Mouse (Mus musculus) heart, embryonic 14.5 days (tissue): Measurements from ENCODE around the gene Igf2r. TPM values are rescaled to one million over a fixed set of nuclear protein-coding genes. Genes with fewer than 3 reads are reported as not detected.

Source experiments
- ATAC-seq: fragments of 200-750 bp; cut with Nextera tagmentation; 2 replicates; pipeline ENCODE4 v1.8.0; 2017; ENCODE audit warnings: low read depth, moderate TSS enrichment; ENCODE audit not compliant: insufficient number of reproducible peaks, insufficient read depth, low FRiP score
- H3K27ac ChIP-seq, 2 experiments: fragments of 200-500 bp in 1 of 2; fragments of 300-500 bp in 1 of 2; sonication (generic) in 1 of 2; replicated peaks in 1 of 2; 2 replicates each; pipeline ENCODE4 v1.5.1; 2012 to 2014; ENCODE audit warnings: low read depth in 2 of 2, low read length in 2 of 2, control low read depth in 1 of 2, mild to moderate bottlenecking in 1 of 2, mixed read lengths in 1 of 2; ENCODE audit not compliant: control insufficient read depth in 1 of 2, insufficient read depth in 1 of 2
- H3K27me3 ChIP-seq: fragments of 300-500 bp; sonication (generic); 2 replicates; pipeline ENCODE4 v1.6.1; 2014; ENCODE audit warnings: mild to moderate bottlenecking, low read length, control low read depth; ENCODE audit not compliant: control insufficient read depth, insufficient read depth
- H3K36me3 ChIP-seq: fragments of 300-500 bp; sonication (generic); 2 replicates; pipeline ENCODE4 v1.6.1; 2014; ENCODE audit warnings: mild to moderate bottlenecking, control low read depth, low read length, mixed read lengths; ENCODE audit not compliant: control insufficient read depth, insufficient read depth
- H3K4me1 ChIP-seq, 2 experiments: fragments of 200-500 bp in 1 of 2; fragments of 300-500 bp in 1 of 2; sonication (generic) in 1 of 2; 2 replicates each; pipeline ENCODE4 v1.6.1; 2012 to 2014; ENCODE audit warnings: low read length in 2 of 2, control low read depth in 1 of 2, mixed read lengths in 1 of 2; ENCODE audit not compliant: control insufficient read depth in 2 of 2, insufficient read depth in 2 of 2
- H3K4me2 ChIP-seq: fragments of 300-500 bp; sonication (generic); 2 replicates; pipeline ENCODE4 v1.6.1; 2014; ENCODE audit warnings: mild to moderate bottlenecking, low read length
- H3K4me3 ChIP-seq, 2 experiments: fragments of 200-500 bp in 1 of 2; fragments of 300-500 bp in 1 of 2; sonication (generic) in 1 of 2; 2 replicates each; pipeline ENCODE4 v1.5.1; 2012 to 2014; ENCODE audit warnings: low read length in 2 of 2, mild to moderate bottlenecking in 2 of 2, control low read depth in 1 of 2, low read depth in 1 of 2, moderate library complexity in 1 of 2; ENCODE audit not compliant: control insufficient read depth in 1 of 2, insufficient read depth in 1 of 2
- H3K9ac ChIP-seq: fragments of 300-500 bp; sonication (generic); 2 replicates; pipeline ENCODE4 v1.6.1; 2014; ENCODE audit warnings: mild to moderate bottlenecking, low read length
- H3K9me3 ChIP-seq: fragments of 300-500 bp; sonication (generic); 2 replicates; pipeline ENCODE4 v1.6.1; 2016; ENCODE audit warnings: low read length, control low read depth; ENCODE audit not compliant: control insufficient read depth
- WGBS: fragments of 180-500 bp; shearing (Covaris S2); extraction: QIAGEN DNeasy Blood & Tissue Kit; methylation state at CpG from one replicate; pipeline ENCODE4 v1.1.7; 2014; 5-methylcytosine and 5-hydroxymethylcytosine counted together
- polyA plus RNA-seq: library from polyadenylated mRNA; unstranded; fragments of >200 nt; fragmentation: Nextera tagmentation; extraction: Ambion mirVana; gene quantifications from 2 replicates; pipeline ENCODE4 v1.2.1, GENCODE M21; 2014

The Igf2r gene
- polyA plus RNA-seq, 1 experiment from 2014 or later = 201 TPM

DNA sequence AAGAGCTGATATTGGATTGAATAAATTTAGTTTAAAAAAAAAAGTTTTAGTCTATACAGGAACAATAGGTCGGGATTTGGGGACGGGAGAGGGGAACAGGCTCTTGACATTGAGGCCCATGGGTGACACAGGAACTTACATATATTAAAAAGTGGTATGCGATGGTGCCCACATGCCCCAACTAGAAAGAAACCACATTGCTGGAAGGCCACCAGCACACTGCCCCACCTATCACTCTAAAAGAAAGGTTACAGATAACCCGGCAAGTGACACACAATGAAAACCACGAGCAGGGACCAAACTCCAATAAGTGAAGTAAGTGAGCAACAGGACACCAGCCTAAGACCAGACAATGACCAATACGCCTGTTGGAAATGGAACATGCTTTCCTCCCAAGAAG, 36.3 kb downstream of the Igf2r start:
- Histone ChIP-seq H3K27me3 (no peaks in the 10 kb centered on the region), H3K9me3 (no peaks in the 10 kb centered on the region), H3K4me2 (peak overlapping the region; percentile 24), H3K4me1 (peaks cover 35 to 75% of the 10 kb centered on the region in 2 experiments), H3K9ac (no peak overlapping the region; the same call in 1 of the 2 replicates), H3K4me3 (no peak overlapping the region), H3K27ac (peak overlapping the region in 1 of 2 experiments; percentile 76; a peak in 2 of 4 replicates), H3K36me3 (peaks cover 94% of the 10 kb centered on the region)
- 56% methylated on average over 6 of the region's 6 CpGs for WGBS
- no peak for ATAC-seq

DNA sequence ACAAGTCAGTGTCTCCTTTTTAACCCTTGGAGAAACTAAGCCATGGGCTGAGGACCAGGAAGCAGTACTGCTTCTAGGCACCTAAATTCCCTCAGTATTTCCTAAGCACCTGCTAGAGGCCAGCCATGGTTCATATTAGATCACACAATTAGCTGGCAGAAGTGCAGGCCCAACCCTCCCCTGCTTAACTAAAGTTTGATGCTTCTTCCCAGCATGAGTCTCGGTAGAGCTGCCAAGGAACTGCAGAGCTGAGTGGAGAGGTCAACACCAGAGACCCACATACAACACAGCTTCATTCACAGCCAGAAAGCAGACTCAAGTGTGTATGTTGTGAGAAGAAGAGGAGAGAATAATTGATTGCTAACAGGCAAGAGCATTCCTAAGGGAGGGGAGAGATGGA, 40.9 kb downstream of the Igf2r start:
- H3K4me2 ChIP-seq = no peak overlapping the region
- no peaks in the 10 kb centered on the region for H3K27me3 ChIP-seq
- H3K36me3 ChIP-seq = peaks cover 92% of the 10 kb centered on the region
- 33% methylated on average over 1 of the region's 1 CpGs for WGBS
- peak overlapping the region in 1 of 2 experiments; percentile 94; a peak in 1 of 4 replicates for H3K27ac ChIP-seq
- no peak overlapping the region for H3K4me3 ChIP-seq
- H3K9me3 ChIP-seq = no peaks in the 10 kb centered on the region
- no peak overlapping the region for H3K9ac ChIP-seq
- no peak for ATAC-seq
- H3K4me1 ChIP-seq = peaks cover 40 to 73% of the 10 kb centered on the region in 2 experiments

DNA sequence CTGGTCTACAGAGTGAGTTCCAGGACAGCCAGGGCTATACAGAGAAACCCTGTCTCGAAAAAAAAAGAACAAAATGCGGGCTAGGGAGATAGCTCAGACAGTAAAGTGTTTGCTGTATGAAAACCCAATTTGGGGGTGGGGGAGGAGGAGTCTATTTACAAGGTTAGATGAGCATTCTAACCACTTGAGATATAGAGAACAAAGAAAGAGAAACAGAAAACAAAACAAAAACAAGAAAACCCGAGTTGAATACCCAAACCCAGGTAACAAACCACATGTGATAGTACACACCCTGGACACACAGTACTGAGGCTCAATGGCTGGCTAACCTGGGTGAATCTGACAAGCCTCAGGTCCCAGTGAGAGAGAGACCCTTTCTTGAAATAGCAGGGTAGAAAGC, 41.7 kb downstream of the Igf2r start:
- Histone ChIP-seq H3K27ac (peak overlapping the region; percentile 14 to 94; a peak in 1 of 4 replicates), H3K36me3 (peaks cover 92% of the 10 kb centered on the region), H3K4me2 (no peak overlapping the region), H3K4me1 (peaks cover 39 to 73% of the 10 kb centered on the region in 2 experiments), H3K9me3 (no peaks in the 10 kb centered on the region), H3K27me3 (no peaks in the 10 kb centered on the region), H3K4me3 (no peak overlapping the region), H3K9ac (no peak overlapping the region)
- ATAC-seq = no peak
- WGBS = 69% methylated on average over 3 of the region's 3 CpGs

DNA sequence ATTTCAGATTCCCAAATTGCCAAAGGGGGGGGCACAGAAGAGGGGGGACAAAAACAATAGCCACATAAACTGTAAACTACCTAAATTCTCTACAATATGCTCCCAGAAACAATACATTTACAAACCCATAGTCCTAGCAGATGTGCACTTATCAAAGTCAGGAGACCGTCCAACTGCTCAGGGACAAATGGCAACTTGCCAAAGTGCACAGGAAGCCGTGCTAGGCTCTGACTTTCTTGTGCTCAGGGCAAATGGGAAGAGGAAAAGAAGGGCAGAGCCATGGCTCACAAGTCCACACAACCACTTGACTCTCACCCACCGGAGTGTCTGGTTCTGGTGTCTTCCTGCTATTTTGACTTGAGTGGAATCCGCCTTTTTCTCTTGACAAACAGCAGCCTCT, 43.6 kb downstream of the Igf2r start:
- H3K4me2 ChIP-seq = no peak overlapping the region
- 12% methylated on average over 4 of the region's 4 CpGs for WGBS
- H3K9ac ChIP-seq = peak overlapping the region; percentile 2; the same call in 1 of the 2 replicates
- ATAC-seq = peak; percentile 36; the same call in 1 of the 2 replicates
- H3K27ac ChIP-seq = peak overlapping the region; percentile 91 to 94
- peaks cover 92% of the 10 kb centered on the region for H3K36me3 ChIP-seq
- peaks cover 50 to 80% of the 10 kb centered on the region in 2 experiments for H3K4me1 ChIP-seq
- H3K4me3 ChIP-seq = no peak overlapping the region
- no peaks in the 10 kb centered on the region for H3K9me3 ChIP-seq
- H3K27me3 ChIP-seq = no peaks in the 10 kb centered on the region

DNA sequence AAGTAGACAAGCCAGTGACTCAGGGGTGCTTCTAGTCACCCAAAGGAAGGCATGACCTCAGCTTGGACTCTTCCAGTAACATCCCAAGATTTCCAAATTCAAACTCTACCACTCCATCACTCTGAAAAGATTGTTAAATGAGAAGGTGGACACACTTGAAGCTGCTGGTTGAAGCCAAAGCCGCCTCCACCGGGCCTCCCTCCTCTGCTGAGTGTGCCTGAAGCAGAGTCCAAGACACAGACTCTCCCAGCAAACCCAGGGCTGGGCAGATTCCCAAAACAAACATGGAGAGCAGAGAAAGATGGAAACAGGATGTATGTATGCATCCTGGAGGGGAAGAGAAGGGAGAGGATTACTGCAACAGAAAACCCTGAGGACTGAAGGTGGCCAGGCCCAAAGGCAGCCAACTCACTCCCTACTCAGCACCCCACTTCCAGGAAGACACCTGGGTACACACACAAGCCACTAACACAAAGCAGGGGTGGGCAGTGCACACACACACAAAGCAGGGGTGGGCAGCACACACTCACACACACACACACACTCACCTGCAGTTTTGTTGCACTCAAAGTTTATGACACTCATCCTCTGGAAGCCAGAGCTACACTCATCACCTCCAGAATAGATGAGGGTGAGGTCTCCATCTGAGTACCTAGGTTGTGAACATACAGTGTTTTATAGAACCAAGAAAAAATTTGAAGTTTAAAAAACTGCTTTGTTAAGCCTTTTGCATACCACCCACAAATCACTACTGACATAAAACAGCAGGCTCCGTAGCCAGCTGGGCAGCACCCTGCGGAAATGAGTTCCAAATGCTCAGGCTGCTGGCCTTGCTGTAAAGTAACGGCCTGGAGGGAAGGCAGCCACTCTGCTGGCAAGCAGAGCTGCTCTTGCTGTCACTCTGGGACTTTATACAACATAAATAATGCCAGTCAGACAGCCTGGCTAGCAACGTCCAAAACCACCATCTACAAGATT, 44.4 kb downstream of the Igf2r start:
- H3K9ac ChIP-seq = peak overlapping the region; percentile 50
- no peaks in the 10 kb centered on the region for H3K27me3 ChIP-seq
- H3K36me3 ChIP-seq = peaks cover 92% of the 10 kb centered on the region
- peak overlapping the region; percentile 34; the same call in 1 of the 2 replicates for H3K4me2 ChIP-seq
- 21% methylated on average over 6 of the region's 6 CpGs for WGBS
- ATAC-seq = peak; percentile 38
- no peak overlapping the region for H3K4me3 ChIP-seq
- H3K27ac ChIP-seq = peak overlapping the region; percentile 91 to 94
- H3K4me1 ChIP-seq = peaks cover 47 to 85% of the 10 kb centered on the region in 2 experiments
- no peaks in the 10 kb centered on the region for H3K9me3 ChIP-seq

DNA sequence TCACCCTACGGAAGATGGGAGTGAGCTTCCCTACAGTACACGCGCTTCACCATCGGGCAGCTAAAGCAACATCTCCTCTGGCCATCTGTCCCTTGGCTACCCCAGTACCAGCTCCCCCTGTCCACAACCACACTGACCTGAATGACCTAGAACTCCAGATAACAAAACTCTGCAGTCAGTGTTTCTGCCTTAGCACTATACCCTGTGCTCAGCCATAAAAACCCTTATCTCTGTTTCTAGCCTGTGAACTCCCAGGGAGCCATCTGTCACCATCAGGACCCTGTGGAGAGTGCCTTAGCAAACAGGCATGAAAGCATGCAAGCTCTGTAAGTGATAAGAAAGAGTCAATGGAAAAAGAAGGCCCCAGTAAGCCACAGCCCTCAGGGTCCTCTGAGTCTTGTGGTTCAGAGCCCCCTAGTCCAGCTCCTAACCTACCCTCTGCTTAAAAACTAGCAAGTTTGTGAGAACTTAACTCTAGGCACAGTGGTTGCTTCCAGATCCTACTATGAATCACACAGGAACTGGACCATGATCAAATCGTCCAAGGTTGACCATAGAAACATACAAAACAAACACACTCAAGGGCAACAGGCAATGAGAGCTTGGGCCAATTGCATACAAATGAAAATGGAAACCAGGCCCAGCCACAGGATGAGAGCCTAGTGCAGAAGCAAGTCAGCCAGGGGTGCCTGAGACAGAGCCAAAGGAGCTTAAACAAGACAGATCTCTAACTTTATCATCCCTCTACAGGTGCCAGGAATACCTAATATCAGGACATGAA, 45.3 kb downstream of the Igf2r start:
- peak overlapping the region; percentile 34 for H3K4me2 ChIP-seq
- H3K27ac ChIP-seq = peak overlapping the region; percentile 91 to 94
- peaks cover 92% of the 10 kb centered on the region for H3K36me3 ChIP-seq
- no peak overlapping the region; a peak in 1 of 4 replicates for H3K4me3 ChIP-seq
- no peaks in the 10 kb centered on the region for H3K27me3 ChIP-seq
- WGBS = 12% methylated on average over 5 of the region's 5 CpGs
- peaks cover 47 to 84% of the 10 kb centered on the region in 2 experiments for H3K4me1 ChIP-seq
- ATAC-seq = peak; percentile 31; the same call in 1 of the 2 replicates
- peak overlapping the region; percentile 28 for H3K9ac ChIP-seq
- H3K9me3 ChIP-seq = no peaks in the 10 kb centered on the region

DNA sequence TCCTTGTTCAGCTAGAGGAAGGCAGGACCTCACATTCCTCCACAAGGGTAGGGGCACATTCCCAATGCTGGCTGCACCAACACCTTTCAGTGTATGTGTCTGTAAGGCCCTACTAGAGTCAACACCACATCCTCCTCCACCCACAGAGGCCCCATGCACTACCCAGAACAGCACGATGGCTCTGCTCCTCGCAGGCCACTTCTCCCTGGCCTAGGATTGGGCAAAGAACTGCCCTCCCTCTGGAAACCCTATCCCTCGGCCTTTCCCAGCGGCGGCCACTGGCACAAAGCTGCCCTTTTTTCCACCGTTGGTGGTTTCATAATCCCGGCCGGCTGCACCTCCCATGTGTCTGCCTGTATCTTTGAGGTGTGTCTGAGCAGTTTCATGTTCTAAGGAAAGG, 46.8 kb downstream of the Igf2r start:
- WGBS = 53% methylated on average over 8 of the region's 8 CpGs
- Histone ChIP-seq H3K27ac (peak overlapping the region; percentile 5 to 94), H3K27me3 (no peaks in the 10 kb centered on the region), H3K9me3 (no peaks in the 10 kb centered on the region), H3K4me3 (no peak overlapping the region), H3K36me3 (peaks cover 94% of the 10 kb centered on the region), H3K4me2 (no peak overlapping the region), H3K9ac (peak overlapping the region; percentile 10; the same call in 1 of the 2 replicates), H3K4me1 (peaks cover 46 to 85% of the 10 kb centered on the region in 2 experiments)
- no peak for ATAC-seq
